Mouse (Mus musculus) embryonic facial prominence, embryonic 15.5 days (tissue): ENCODE results near the gene Tmem51. TPM values are rescaled to one million over a fixed set of nuclear protein-coding genes. Genes with fewer than 3 reads are reported as not detected.
A peak's percentile ranks its signal among the peaks of the same experiment; 100 is the strongest.

ENCODE experiments used
- ATAC-seq: fragments of 200-750 bp; cut with Nextera tagmentation; 2 replicates; pipeline ENCODE4 v1.8.0; 2017; ENCODE audit warnings: low read depth, moderate TSS enrichment; ENCODE audit not compliant: insufficient number of reproducible peaks, low FRiP score, low TSS enrichment
- H3K27ac ChIP-seq: fragments of 300-500 bp; sonication (generic); replicated peaks from 2 replicates; pipeline ENCODE4 v1.5.1; 2015; ENCODE audit warnings: mild to moderate bottlenecking, inconsistent platforms
- H3K27me3 ChIP-seq: fragments of 300-500 bp; sonication (generic); 2 replicates; pipeline ENCODE4 v1.6.1; 2015; ENCODE audit warnings: inconsistent platforms
- H3K36me3 ChIP-seq: fragments of 300-500 bp; sonication (generic); 2 replicates; pipeline ENCODE4 v1.6.1; 2015; ENCODE audit warnings: mild to moderate bottlenecking, inconsistent platforms
- H3K4me1 ChIP-seq: fragments of 300-500 bp; sonication (generic); 2 replicates; pipeline ENCODE4 v1.6.1; 2015; ENCODE audit warnings: inconsistent platforms
- H3K4me2 ChIP-seq: fragments of 300-500 bp; sonication (generic); replicated peaks from 2 replicates; pipeline ENCODE4 v1.6.1; 2015; ENCODE audit warnings: mild to moderate bottlenecking, inconsistent platforms
- H3K4me3 ChIP-seq: fragments of 300-500 bp; sonication (generic); replicated peaks from 2 replicates; pipeline ENCODE4 v1.5.1; 2015; ENCODE audit warnings: mild to moderate bottlenecking, inconsistent platforms
- H3K9ac ChIP-seq: fragments of 300-500 bp; sonication (generic); 2 replicates; pipeline ENCODE4 v1.6.1; 2015; ENCODE audit warnings: inconsistent platforms
- H3K9me3 ChIP-seq: fragments of 300-500 bp; sonication (generic); replicated peaks from 2 replicates; pipeline ENCODE4 v1.6.1; 2016; ENCODE audit warnings: inconsistent platforms
- WGBS: fragments of 180-500 bp; shearing (Covaris S2); methylation state at CpG from one replicate; pipeline ENCODE4 v1.1.7; 2015; 5-methylcytosine and 5-hydroxymethylcytosine counted together
- polyA plus RNA-seq: library from polyadenylated mRNA; unstranded; fragments of >200 nt; fragmentation: Nextera tagmentation; extraction: Ambion mirVana; gene quantifications from 2 replicates; pipeline ENCODE4 v1.2.1, GENCODE M21; 2015

The Tmem51 gene
- polyA plus RNA-seq, result 18.3 and 20.2 TPM in 2 replicates

- H3K4me2 ChIP-seq, result peak within 1 kb of the TSS; percentile 97
- WGBS, result under 1% methylated on average over 52 of the region's 52 CpGs
- peak within 1 kb of the TSS; percentile 65 for H3K4me3 ChIP-seq
- H3K36me3 ChIP-seq, result no peaks in the 10 kb centered on the region
- H3K27ac ChIP-seq, result peak within 1 kb of the TSS; percentile 88
- H3K9ac ChIP-seq, result peak within 1 kb of the TSS; percentile 57
- H3K27me3 ChIP-seq, result no peaks in the 10 kb centered on the region
- peak; percentile 83 for ATAC-seq
- H3K9me3 ChIP-seq, result no peaks in the 10 kb centered on the region
- H3K4me1 ChIP-seq, result peaks cover 56% of the 10 kb centered on the region
These were observed at the start of gene Tmem51 for GRCm38 (mm10) chr4:142084131-142084899. TSS of gene Tmem51 (minus strand) at chr4:142084304.

DNA sequence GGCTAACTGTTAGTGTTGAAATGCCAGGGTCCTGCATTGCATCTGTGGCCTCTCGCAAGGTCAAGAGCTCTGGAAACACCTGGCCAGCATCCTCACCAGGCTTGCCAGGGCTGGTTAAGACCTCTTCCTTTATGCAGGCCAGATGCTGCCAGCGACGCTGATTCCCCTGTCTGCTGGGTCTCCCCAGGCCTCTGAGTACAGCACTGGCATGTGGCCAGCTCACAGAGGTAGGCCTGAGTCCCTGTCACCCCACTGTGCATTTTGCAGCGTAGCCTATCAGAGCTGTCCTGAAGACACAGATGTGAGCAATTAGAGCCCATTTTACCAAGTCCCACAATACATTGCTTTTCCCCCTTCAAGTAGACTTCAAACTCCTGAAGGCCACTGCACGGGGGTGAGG, 46.1 kb upstream of the Tmem51 start:
- no peak for ATAC-seq
- Histone ChIP-seq H3K27me3 (no peaks in the 10 kb centered on the region), H3K9me3 (no peaks in the 10 kb centered on the region), H3K36me3 (no peaks in the 10 kb centered on the region), H3K4me3 (no peak overlapping the region), H3K27ac (no peak overlapping the region), H3K4me2 (no peak overlapping the region), H3K4me1 (peaks cover 10% of the 10 kb centered on the region), H3K9ac (no peak overlapping the region)
- 26% methylated on average over 5 of the region's 5 CpGs for whole genome bisulfite sequencing

DNA sequence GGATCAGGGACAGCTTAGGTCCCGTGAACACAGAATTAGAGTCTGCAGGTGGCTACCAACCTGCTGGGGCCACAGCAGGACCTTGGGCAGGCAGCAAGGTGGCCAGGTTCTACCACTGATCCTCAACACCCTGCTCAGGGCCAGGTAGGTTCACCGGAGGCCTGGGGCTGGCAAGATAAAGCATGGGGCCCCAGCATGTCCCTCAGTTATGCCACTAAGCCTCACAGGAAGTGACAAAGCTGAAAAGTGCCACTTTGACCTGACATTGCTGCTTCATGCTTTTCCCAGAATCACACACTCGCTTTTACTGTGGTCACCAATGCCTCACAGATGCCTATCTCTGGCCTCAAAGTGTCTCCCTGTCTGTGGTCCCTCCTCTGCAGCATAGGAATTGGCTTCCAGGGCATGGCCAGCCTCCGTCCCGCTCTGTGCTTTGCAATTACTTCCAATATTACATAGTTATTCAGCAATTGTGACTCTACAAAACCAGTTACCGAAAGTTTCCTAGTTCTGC, 43.2 kb upstream of the Tmem51 start:
- Histone ChIP-seq H3K9me3 (no peaks in the 10 kb centered on the region), H3K4me1 (peaks cover 10% of the 10 kb centered on the region), H3K9ac (no peak overlapping the region), H3K27me3 (no peaks in the 10 kb centered on the region), H3K4me3 (no peak overlapping the region), H3K36me3 (no peaks in the 10 kb centered on the region), H3K27ac (no peak overlapping the region), H3K4me2 (no peak overlapping the region)
- no peak for ATAC-seq
- WGBS, result 88% methylated on average over 6 of the region's 6 CpGs

DNA sequence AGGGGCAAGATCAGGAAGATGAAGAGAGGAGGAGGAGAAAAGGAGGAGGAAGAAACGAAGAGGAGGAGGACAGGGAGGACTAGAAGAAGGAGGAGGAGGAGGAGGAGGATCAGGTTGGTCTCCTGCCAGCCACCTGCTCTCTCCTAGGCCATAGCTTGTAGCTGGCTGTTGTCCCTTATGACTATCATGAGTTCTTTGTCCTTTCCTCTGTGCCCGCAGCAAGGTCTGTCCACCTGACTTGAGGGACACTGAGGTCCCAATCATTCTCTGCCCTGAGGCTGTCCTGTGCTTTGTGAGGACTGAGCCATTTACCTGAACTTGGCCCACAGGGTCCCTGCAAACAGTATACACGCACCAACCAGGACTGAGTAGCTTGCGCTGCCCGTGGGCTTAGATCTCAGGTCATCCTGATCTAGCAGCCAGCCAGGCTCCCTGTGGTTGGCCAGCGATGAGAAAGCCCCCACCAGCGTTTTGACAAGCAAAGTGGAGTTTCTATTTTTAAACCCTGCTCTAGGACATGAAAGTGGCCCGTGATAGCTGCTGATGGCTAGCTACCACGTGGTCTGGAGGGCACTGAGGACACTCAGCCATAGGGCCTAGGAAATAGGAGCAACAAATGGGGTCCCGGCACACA, 42.7 kb upstream of the Tmem51 start:
- Histone ChIP-seq H3K4me1 (peaks cover 10% of the 10 kb centered on the region), H3K9ac (no peak overlapping the region), H3K27me3 (no peaks in the 10 kb centered on the region), H3K36me3 (no peaks in the 10 kb centered on the region), H3K4me2 (no peak overlapping the region), H3K4me3 (no peak overlapping the region), H3K27ac (no peak overlapping the region), H3K9me3 (no peaks in the 10 kb centered on the region)
- no peak for ATAC-seq
- WGBS, result 65% methylated on average over 10 of the region's 10 CpGs

DNA sequence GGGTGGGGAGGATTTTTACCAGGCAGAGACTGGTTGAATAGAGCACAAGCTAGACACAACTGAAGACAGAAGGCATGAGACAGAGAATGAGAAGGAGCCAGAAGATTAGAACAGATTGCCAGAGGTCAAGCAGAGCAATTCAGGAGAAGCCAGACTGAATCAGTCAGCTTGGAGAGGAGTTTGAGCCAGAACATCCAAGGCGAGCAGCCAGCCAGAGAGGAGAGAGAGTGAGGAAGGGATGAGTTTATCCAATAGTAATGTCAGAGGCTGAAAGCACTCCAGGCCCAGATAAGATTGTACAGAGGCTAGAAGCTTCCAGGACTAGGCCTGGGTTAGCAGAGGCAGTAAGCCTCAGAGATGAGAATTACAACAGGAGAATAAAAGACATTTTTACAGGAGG, 37.1 kb upstream of the Tmem51 start:
- ATAC-seq, result no peak
- 31% methylated on average over 1 of the region's 1 CpGs for WGBS
- H3K36me3 ChIP-seq, result no peaks in the 10 kb centered on the region
- no peaks in the 10 kb centered on the region for H3K9me3 ChIP-seq
- no peak overlapping the region for H3K27ac ChIP-seq
- H3K4me1 ChIP-seq, result peaks cover 15% of the 10 kb centered on the region
- H3K9ac ChIP-seq, result no peak overlapping the region
- no peak overlapping the region for H3K4me2 ChIP-seq
- no peaks in the 10 kb centered on the region for H3K27me3 ChIP-seq
- H3K4me3 ChIP-seq, result no peak overlapping the region

GRCm38 (mm10) chr4:142118522-142118921, 34.4 kb upstream of the Tmem51 start:
- ATAC-seq, result no peak
- Histone ChIP-seq H3K9ac (no peak overlapping the region), H3K4me3 (no peak overlapping the region), H3K27me3 (no peaks in the 10 kb centered on the region), H3K36me3 (no peaks in the 10 kb centered on the region), H3K27ac (no peak overlapping the region), H3K4me2 (no peak overlapping the region), H3K4me1 (peaks cover 15% of the 10 kb centered on the region), H3K9me3 (no peaks in the 10 kb centered on the region)
- 16% methylated on average over 7 of the region's 7 CpGs for WGBS

GRCm38 (mm10) chr4:142117993-142118392, 33.9 kb upstream of the Tmem51 start:
- no peaks in the 10 kb centered on the region for H3K9me3 ChIP-seq
- no peak overlapping the region for H3K4me2 ChIP-seq
- H3K36me3 ChIP-seq, result no peaks in the 10 kb centered on the region
- peak; percentile 64 for ATAC-seq
- H3K27ac ChIP-seq, result no peak overlapping the region
- H3K4me1 ChIP-seq, result peaks cover 15% of the 10 kb centered on the region
- H3K4me3 ChIP-seq, result no peak overlapping the region
- H3K9ac ChIP-seq, result no peak overlapping the region
- WGBS, result 58% methylated on average over 12 of the region's 12 CpGs
- H3K27me3 ChIP-seq, result no peaks in the 10 kb centered on the region

DNA sequence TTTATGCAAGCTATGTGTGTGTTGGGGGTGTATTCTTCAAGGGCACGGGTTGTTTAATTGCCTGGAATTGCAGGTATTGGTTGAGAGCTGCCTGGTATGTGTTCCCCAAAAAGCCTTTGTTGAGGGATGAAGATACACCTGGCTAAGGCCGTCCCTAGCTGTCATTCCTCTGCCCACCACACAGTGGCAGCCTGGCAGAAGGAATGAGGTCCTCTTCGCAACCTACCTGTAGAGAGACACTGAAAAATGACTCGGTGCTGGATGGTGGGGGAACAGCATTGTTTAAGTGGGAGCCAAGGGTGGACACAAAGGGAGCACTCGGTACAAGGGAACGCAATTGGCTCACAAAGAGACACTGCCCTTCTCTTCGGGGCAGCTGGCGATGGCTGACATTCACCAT, 29.2 kb upstream of the Tmem51 start:
- H3K9me3 ChIP-seq, result no peaks in the 10 kb centered on the region
- H3K27me3 ChIP-seq, result no peaks in the 10 kb centered on the region
- ATAC-seq, result no peak
- no peak overlapping the region for H3K9ac ChIP-seq
- H3K4me1 ChIP-seq, result peaks cover 5% of the 10 kb centered on the region
- H3K4me3 ChIP-seq, result no peak overlapping the region
- H3K27ac ChIP-seq, result no peak overlapping the region
- WGBS, result 35% methylated on average over 8 of the region's 8 CpGs
- H3K4me2 ChIP-seq, result no peak overlapping the region
- no peaks in the 10 kb centered on the region for H3K36me3 ChIP-seq

DNA sequence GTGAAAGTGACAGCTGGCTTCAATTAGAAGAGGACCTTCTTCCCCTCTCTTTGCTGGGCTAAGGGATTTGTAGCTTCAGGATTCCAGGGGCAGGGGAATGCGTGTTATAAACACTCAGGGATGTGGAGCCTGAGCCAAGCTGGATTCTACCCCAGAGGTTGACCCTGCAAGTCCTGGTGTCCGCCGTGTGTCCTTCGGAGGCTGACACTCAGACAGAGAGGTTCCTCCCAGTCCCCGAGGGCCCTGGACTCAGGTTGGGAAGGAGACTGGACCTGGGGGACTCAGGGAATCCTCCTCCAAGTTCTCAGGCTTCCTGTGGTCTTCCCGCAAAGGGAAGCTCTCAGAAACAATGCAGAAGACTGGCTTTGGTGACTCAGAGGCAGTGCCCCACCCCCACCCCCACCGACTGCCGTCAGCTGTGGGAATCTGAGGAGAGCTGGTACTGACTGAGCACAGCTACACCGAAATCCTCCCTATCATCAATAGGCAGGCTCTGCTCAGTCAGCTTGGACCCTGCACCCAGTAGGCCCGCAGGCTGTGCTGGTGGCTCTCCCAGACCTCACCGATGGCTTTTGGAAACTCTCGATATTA, 19.1 kb upstream of the Tmem51 start:
- Histone ChIP-seq H3K4me2 (no peak overlapping the region), H3K27me3 (no peaks in the 10 kb centered on the region), H3K9me3 (no peaks in the 10 kb centered on the region), H3K9ac (no peak overlapping the region), H3K27ac (no peak overlapping the region), H3K36me3 (no peaks in the 10 kb centered on the region), H3K4me3 (no peak overlapping the region), H3K4me1 (peaks cover 16% of the 10 kb centered on the region)
- WGBS, result 46% methylated on average over 12 of the region's 12 CpGs
- ATAC-seq, result no peak

DNA sequence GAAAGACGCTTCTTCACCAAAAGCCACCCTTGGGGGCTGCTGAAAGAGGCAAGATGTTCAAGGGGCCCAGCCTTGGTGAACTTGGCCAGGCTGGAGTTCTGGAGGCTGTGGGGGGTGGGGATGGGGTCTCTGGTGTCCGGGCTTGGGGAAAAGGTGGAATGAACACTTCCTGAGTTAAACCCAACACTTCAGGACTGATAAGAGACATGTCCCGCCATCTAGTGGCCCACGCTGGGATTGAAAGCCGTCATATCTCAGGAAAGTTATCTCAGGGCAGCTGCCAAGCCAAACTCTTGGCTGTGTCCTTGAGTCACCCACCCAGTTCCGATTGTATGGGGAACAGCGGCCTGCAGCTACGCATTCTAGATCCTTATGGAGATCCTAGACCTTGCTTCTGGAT, 14.2 kb upstream of the Tmem51 start:
- no peaks in the 10 kb centered on the region for H3K9me3 ChIP-seq
- no peak for ATAC-seq
- H3K4me2 ChIP-seq, result peak overlapping the region; percentile 27; the same call in 1 of the 2 replicates
- no peaks in the 10 kb centered on the region for H3K36me3 ChIP-seq
- H3K4me3 ChIP-seq, result no peak overlapping the region
- no peaks in the 10 kb centered on the region for H3K27me3 ChIP-seq
- H3K4me1 ChIP-seq, result peaks cover 35% of the 10 kb centered on the region
- no peak overlapping the region for H3K9ac ChIP-seq
- WGBS, result 14% methylated on average over 8 of the region's 8 CpGs
- H3K27ac ChIP-seq, result peak overlapping the region; percentile 61

- peak; percentile 73 for ATAC-seq
- peak overlapping the region; percentile 27; the same call in 1 of the 2 replicates for H3K4me2 ChIP-seq
- peak overlapping the region; percentile 61 for H3K27ac ChIP-seq
- WGBS, result 15% methylated on average over 5 of the region's 5 CpGs
- no peaks in the 10 kb centered on the region for H3K36me3 ChIP-seq
- H3K27me3 ChIP-seq, result no peaks in the 10 kb centered on the region
- no peaks in the 10 kb centered on the region for H3K9me3 ChIP-seq
- no peak overlapping the region for H3K9ac ChIP-seq
- H3K4me1 ChIP-seq, result peaks cover 30% of the 10 kb centered on the region
- H3K4me3 ChIP-seq, result no peak overlapping the region
These were observed 13.8 kb upstream of the Tmem51 start for GRCm38 (mm10) chr4:142097871-142098270.
